Mouse (Mus musculus): ENCODE results near the gene Bmpr1b. TPM values are rescaled to one million over a fixed set of nuclear protein-coding genes. Genes with fewer than 3 reads are reported as not detected.

The Bmpr1b gene
- total RNA-seq, 2 experiments from 2014 or later, result 11.5 to 14.3 TPM

DNA sequence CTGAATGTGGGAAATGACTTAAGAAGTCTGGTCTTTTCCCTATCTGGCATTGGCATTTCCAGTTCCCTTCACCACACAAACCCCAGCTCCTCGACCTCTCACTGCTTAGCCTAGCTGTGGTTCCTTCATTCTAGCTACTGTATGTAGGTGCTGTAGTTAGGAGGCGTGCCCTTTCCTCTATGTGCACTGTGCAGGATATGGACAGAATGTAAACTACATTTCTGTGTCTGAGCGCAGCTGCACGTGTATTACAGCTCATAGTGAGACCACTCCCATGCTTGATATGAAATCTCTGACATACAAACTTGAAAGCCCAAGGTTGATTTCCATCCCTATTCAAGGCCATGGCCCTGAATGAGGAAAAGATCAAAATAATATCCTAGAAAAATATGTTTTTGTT, 252.1 kb downstream of the Bmpr1b start:
- intact Hi-C loops (cut with DNase I), result no loop called here
- DNase-seq, result no peak

GRCm38 (mm10) chr3:141915995-141916394, 253.2 kb downstream of the Bmpr1b start:
- DNase-seq, result no peak
- intact Hi-C loops (cut with DNase I), result no loop called here

DNA sequence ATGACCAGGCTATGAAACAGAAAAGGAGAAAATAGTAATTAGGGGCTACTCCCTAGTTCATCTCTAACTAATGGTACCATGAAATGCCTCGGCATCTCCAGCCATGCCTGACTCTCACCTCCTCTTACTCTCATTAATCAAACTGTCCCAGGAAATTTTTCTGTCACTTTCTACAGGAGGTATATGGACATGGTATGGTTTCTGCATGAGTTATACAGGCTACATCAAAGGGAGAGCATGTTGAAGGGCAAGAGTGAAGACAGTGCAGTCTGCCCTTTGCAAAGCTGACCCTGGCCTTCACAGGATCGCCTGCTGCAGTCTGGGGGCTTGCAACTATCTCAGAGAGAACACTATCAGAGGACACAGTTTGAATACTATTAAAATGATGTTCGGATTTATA, 254.6 kb downstream of the Bmpr1b start:
- DNase-seq, result no peak

GRCm38 (mm10) chr3:141909136-141909535, 260.1 kb downstream of the Bmpr1b start:
- intact Hi-C loops (cut with DNase I), result no loop called here
- DNase-seq, result no peak

More for the DNA sequence above, 254.6 kb downstream of the Bmpr1b start:
- intact Hi-C loops (cut with DNase I), result no loop called here

GRCm38 (mm10) chr3:141905903-141906623, 263.2 kb downstream of the Bmpr1b start:
- intact Hi-C loops (cut with DNase I), result no loop called here
- DNase-seq, result no peak

DNA sequence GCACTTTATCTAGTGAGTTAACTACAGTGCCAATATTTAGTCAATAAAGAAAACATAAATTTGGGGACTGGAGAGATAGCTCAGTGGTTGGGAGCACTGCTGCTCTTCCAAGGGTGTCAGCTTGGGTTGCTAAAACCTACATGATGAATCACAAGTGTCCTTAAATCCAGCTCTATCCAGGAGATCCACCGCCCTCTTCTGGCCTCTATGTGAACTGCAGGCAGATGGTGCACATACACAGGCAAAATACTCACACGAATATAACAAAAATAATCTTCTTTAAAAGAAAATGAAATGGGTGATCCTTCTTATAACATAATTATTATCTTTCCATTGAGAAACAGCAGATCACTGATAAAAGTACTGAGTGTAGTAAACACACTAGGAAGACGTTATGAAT, 268.9 kb downstream of the Bmpr1b start:
- no peak for DNase-seq
- intact Hi-C loops (cut with DNase I), result no loop called here

DNA sequence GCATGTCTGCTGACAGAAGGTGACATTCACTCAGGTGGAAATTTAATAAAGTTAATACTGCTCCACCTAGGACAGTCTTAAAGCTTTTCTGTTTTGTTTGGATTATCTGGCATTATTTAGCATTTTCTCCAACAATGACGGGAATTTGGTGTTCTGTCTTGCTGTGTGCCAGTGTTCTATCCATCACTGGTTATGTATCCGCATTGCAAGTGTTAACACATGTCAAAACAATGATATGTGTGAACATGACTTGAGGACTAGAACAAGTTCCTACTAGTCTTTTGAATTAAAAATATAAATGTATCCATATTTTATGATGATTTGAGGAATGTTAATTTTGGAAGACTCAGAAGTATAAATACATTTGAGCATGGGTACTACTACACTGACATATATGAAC, 269.7 kb downstream of the Bmpr1b start:
- DNase-seq, result no peak
- intact Hi-C loops (cut with DNase I), result no loop called here

DNA sequence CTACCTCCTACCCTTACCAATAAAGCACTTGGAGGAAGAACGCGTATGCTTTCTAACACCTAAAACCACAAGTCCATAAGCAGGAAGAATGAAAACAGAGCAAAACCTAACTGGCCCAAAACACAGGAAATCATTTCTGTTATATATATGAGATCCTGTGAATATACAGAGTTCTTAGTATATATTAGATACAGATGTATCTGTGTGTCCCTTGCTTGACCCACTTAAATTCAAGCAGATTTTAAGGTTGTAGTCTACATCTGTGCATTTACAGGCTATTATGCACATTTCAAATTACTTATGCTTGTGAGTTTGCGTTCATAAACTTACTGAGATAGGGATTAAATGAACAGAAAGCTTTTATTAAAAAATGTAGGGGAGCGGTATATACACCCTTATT, 271.5 kb downstream of the Bmpr1b start:
- intact Hi-C loops (cut with DNase I), result no loop called here

GRCm38 (mm10) chr3:141896870-141897554, 272.2 kb downstream of the Bmpr1b start:
- DNase-seq, result no peak
- intact Hi-C loops (cut with DNase I), result no loop called here

More for the DNA sequence above, 271.5 kb downstream of the Bmpr1b start:
- no peak for DNase-seq

DNA sequence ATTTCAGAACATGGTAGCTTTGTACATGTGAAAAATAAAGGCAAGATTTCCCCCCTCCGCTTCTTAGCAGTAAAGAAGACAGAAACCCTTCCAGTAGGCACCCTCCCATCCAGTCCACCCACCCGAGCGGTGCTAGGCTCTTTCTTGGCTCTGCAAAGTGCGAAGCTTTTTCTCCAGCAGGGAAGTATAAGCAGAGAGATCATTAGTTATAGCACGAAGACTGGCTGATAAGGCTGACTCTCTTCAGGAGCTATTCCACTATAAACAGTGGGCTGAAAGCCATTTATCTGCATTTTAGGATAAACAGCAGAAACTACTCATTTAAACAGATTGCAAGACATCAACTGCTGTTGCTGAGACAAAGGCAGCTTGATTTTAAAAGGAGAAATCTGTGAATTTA, 274.1 kb downstream of the Bmpr1b start:
- no peak for DNase-seq
- intact Hi-C loops (cut with DNase I), result no loop called here

GRCm38 (mm10) chr3:141890668-141891067, 278.6 kb downstream of the Bmpr1b start:
- intact Hi-C loops (cut with DNase I), result no loop called here
- DNase-seq, result no peak

- no peak for DNase-seq
- intact Hi-C loops (cut with DNase I), result loop anchor here (5.0 kb wide), 1 partner anchor 385 kb away; no protein-coding TSS in a partner anchor
Observed at GRCm38 (mm10) chr3:141887476-141888274, 281.6 kb downstream of the Bmpr1b start.

DNA sequence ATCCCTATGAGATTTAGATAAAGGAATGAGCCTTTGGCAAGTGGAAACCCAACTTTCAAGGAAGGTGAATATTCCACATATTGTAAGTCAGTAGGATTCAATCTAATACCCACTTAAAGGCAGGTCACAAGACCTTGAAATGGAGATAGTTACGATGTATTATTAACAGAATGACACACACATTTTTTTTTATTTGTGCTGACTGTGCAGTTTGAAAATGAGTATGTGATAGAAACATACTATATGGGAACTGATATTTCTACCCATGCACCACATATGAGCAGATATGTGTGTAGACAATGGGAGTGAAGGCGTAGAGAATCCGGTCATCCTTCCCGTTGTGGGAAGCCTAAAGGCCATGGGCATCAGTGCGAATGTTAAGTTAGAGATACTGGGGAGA, 285.0 kb downstream of the Bmpr1b start:
- DNase-seq, result no peak
- intact Hi-C loops (cut with DNase I), result no loop called here

GRCm38 (mm10) chr3:141882496-141882895, 286.7 kb downstream of the Bmpr1b start:
- DNase-seq, result no peak
- intact Hi-C loops (cut with DNase I), result no loop called here

DNA sequence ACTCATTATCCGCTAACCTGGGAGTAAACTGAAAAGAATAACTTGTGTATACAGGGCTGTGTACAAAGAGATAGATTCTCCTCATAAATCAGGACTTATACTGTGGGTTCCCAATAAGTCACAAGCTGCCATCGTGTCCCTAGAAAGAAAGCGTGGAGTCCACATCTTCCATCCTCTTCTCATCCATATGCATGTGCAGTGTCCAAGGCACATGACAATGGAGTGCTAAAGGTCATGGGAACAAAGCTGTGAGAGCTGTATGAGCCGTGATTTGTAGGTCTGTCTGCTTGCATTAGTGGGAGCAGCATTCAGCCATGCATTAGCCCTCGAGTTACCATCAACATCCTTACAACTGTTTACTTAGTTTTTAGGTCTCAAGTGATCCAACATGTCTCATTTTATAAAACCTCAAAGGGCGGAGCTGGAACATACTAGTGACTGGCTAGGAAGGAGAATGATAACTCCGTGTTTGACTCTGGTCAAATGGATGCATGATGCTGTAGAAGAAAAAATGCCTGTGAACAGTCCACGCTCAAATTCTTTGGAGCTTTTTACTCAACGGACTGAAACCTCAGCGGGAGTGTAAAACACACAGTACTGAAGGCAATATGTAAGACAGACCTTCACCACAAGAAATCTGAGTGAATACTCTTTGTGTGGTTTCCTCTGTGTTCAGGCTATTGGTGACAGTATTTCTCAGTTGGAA, 296.7 kb downstream of the Bmpr1b start:
- intact Hi-C loops (cut with DNase I), result no loop called here

DNA sequence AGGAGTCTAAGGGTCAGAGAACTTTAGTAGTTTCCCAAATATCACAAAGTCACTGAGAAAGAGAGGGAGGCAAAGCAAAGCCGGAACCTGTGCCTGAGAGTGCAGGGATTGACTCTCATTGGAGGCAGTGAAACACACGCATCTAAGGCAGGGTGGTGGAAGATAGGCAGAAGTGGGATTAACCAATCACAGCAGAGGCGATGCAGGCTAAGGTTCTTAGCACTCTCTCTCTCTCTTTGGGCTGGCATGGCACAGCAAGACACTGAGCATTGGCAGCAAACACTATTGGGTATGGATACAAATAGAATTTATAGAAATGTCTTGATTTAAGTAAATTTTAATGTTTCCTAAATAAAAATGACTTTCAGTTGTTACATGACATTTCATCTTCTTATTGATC, 297.4 kb downstream of the Bmpr1b start:
- intact Hi-C loops (cut with DNase I), result no loop called here
- DNase-seq, result no peak

More for the DNA sequence above, 296.7 kb downstream of the Bmpr1b start:
- DNase-seq, result no peak

DNA sequence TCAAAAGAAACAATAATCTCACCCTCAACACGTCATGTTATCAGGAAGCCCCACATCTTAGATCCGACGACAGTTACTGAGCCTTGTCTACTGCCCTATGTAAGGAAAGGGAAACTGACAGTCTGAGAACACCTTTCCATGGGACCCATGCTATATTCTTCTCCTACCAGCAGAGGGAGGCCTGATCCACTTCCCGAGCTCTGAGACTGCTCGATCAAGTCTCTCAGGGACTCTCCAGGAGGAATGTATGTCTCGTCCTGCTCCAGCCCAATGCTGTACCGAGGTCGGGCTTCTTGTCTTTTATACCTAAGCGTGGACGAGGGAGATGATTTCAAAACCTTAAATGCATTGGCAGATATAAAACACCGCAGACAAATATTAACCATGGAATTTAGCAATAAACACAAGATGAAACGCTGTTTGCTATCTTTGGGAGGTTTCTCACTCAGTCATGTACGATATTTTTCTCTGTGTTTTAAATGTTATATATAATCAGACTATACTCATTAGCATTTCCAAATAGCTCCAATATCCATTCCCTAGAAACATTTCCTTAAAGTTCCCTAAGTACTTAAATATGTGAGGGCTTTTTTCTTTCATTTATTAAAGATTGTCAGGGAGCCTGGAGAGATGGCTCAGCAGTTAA, 306.3 kb downstream of the Bmpr1b start:
- intact Hi-C loops (cut with DNase I), result loop anchor here (2.0 to 10.0 kb wide), 2 partner anchors 412 to 612 kb away; no protein-coding TSS in a partner anchor
- peak; percentile 50 for DNase-seq

GRCm38 (mm10) chr3:141857123-141857522, 312.1 kb downstream of the Bmpr1b start:
- intact Hi-C loops (cut with DNase I), result no loop called here
- DNase-seq, result no peak

DNA sequence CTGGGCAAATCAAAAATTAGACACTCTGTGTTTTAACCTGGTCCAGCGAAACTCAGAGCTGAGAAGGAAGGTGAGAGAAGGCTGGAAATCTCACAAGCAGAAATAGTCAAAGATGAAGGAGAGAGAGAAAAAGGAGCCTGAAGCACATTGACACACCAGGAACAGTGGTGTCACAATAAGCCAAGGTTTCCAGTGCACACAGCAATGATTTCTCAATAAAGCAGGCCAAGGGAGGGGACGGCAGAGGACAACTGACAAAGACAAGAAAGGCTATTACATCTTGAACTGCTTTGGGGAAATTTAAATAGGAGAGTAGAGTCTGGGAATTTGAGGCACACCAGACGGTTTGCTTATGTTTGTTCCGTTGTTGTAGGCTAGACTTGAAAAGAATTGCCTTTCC, 314.9 kb downstream of the Bmpr1b start:
- no peak for DNase-seq
- intact Hi-C loops (cut with DNase I), result no loop called here

DNA sequence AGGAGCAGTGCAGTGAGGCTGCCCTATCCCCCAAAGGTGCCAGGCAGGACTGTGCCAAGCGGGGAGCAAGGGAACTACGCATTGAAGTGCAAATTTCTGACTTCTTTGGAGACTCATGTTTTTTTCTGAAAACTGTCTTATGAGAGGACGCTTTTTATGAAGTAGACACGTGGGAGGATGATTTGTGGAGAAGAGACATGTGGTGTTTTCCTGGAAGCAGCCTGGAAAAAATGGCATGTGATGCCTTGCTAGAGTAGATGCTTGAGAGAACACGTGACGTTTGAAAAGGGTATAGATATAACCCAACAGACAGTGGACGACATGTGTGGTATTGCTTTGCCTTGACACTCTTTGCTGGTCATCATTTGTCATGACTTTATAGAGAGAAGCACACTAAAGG, 319.1 kb downstream of the Bmpr1b start:
- intact Hi-C loops (cut with DNase I), result no loop called here

More for the DNA sequence above, 319.1 kb downstream of the Bmpr1b start:
- no peak for DNase-seq
